Mouse (Mus musculus): ENCODE measurements around the gene AC109138.7.

DNA sequence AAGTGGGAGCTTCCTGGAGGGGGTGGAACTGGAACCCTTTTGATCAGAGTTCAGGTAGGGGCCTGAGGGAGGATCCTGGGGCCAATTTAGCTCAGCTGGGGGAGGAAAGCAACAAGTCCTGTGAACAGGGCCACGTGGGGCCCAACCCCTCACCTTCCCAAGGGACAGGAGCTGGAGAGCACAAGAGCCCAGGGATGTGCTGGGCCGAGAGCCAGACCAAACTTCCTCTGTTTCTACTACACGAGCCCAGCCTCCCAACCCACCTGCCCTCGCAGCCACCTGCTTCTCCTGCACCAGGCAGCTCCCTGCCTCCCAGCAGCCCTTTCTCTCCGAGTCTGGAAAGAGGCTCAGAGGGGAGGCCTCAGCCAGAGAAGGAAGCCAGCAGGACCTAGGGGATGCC lies 17.6 kb upstream of the AC109138.7 start:
- TF ChIP-seq CTCF (IDR thresholded peaks at IDR 0.05; ENCODE audit: borderline replicate concordance, extremely low read depth, insufficient read depth, insufficient read length): no peak
- no peak for TF ChIP-seq POLR2A (IDR thresholded peaks at IDR 0.05; ENCODE audit: borderline replicate concordance, extremely low read depth, insufficient read depth, insufficient read length, poor library complexity, severe bottlenecking)

Data from brain, embryonic 14.5 days (tissue).